1 mouse cellular context compared by ENCODE assay signal in the genomic region with DNA sequence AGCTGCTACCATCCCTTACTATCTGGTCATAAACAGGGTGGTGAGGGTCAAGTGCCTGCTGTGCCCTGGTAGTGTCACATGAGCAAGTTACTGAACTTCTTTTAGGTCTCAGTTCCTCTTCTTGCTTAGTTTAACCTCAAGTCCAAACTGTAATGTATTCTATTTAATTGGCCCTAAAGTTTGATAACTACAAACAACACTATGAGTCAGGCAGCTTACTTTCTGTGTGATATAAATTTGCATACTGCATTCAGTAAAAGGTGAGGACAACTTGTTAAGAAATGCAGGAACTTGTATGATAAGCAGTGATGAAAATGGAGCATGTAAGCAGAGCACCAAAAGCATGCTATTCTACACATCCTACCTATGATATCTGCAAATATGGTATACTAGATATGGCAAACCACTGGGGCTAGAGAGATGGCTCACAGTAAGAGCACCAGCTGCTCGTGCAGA.
TF ChIP-seq lines count a peak whose summit lies in the region.

No protein-coding gene starts in this region.

TF ChIP-seq in CH12.LX, 34 proteins besides CTCF, POLR2A, EP300 and RAD21 (continued from another document):
- TF ChIP-seq MAFK (IDR thresholded peaks at IDR 0.05; ENCODE audit: insufficient replicate concordance, low read length) (no peak), ZMIZ1 (IDR thresholded peaks at IDR 0.05; ENCODE audit: low read depth, low read length) (no peak), MAZ (IDR thresholded peaks at IDR 0.05; ENCODE audit: low read depth, low read length) (no peak), KAT2A (IDR thresholded peaks at IDR 0.05; ENCODE audit: insufficient replicate concordance, low read length) (no peak), IRF4 (IDR thresholded peaks at IDR 0.05; ENCODE audit: low read depth, low read length) (peak; percentile 90), MEF2A (IDR thresholded peaks at IDR 0.05; ENCODE audit: borderline replicate concordance, low read depth, low read length) (no peak), HCFC1 (IDR thresholded peaks at IDR 0.05; ENCODE audit: low read depth, low read length) (no peak), ZC3H11A (IDR thresholded peaks at IDR 0.05; ENCODE audit: low read depth, low read length) (no peak)
